ENCODE assay signal across 26 mouse cellular contexts in the genomic region with DNA sequence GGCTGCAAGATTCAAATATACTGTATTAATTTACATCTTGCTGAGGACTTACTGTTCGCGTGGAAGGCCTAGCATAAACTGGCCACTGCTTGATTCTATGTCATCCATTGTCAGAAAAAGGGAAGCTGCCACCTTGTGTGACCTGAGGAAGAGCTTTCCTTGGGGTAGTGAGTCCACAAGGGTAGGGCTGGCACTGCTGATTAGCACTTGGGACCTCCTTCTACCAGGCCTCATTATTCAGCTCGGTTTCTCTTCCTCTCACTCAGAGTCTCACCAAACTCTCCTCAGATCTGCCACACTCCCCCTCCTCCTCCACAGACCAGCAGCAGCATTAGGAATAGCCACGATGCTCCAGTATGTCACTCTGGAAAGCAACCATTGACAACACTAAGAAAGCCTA. TPM values are rescaled to one million over a fixed set of nuclear protein-coding genes. Genes with fewer than 3 reads are reported as not detected.
A peak's percentile ranks its signal among the peaks of the same experiment; 100 is the strongest.
DNase-seq lines count a peak whose midpoint lies in the region; ATAC-seq lines count a peak whose summit lies in the region.
"Had no signal": no experiment of that assay in that cellular context is flagged by ENCODE, and none has a peak within 500 bp of the region (broad histone marks: within the 10 kb centered on the region; RNA-seq: fewer than 3 reads in every experiment).

No protein-coding gene starts in this region.

- no peaks in the 10 kb centered on the region for H3K79me2 ChIP-seq in macrophage (ENCODE audit: inconsistent target)

- DNase-seq in heart, adult 11 months, result peak; percentile 81
- peak; percentile 40 for DNase-seq in MEL-GATA-1-ER (ENCODE audit: extremely low read depth, low read depth)
- DNase-seq in splenic B cell, adult 2 months (ENCODE audit: low read depth, low spot score), result peak; percentile 19
- no peak for DNase-seq in hindbrain, embryonic 14.5 days (ENCODE audit: low spot score)
- no peak for DNase-seq in heart, embryonic 10.5 days (ENCODE audit: low spot score)
- DNase-seq in adrenal gland, adult 2 months, result no peak
- DNase-seq: cerebellum, adult 9-10 months; cerebellum, postnatal 36 days; embryo, embryonic 11 days; right cerebral cortex, postnatal 4 days; thymus, adult 18-20 months; thymus, postnatal 25 days had no signal

- H3K36me3 ChIP-seq in heart, embryonic 12.5 days, result no peaks in the 10 kb centered on the region
- no peaks in the 10 kb centered on the region for H3K36me3 ChIP-seq in macrophage (ENCODE audit: inconsistent target)
- no peaks in the 10 kb centered on the region for H3K36me3 ChIP-seq in splenic B cell, adult 2 months (ENCODE audit: control insufficient read depth, insufficient read depth, low read length, poor library complexity, severe bottlenecking)
- H3K36me3 ChIP-seq in hindbrain, embryonic 14.5 days (replicated peaks; ENCODE audit: control insufficient read depth, insufficient read depth), result no peaks in the 10 kb centered on the region
- no peaks in the 10 kb centered on the region for H3K36me3 ChIP-seq in heart, embryonic 10.5 days
- H3K36me3 ChIP-seq: embryonic facial prominence, embryonic 12.5 days; forebrain, embryonic 10.5 days; forebrain, embryonic 15.5 days; G1E; hindbrain, embryonic 10.5 days; limb, embryonic 13.5 days; liver, embryonic 12.5 days; midbrain, embryonic 12.5 days had no signal

- WGBS in heart, embryonic 12.5 days, result 62% methylated on average over 4 of the region's 4 CpGs
- 19% methylated on average over 4 of the region's 4 CpGs for WGBS in macrophage (ENCODE audit: missing documents)
- WGBS in hindbrain, embryonic 14.5 days, result 68% methylated on average over 4 of the region's 4 CpGs
- 62% methylated on average over 4 of the region's 4 CpGs for WGBS in heart, embryonic 10.5 days

- no peaks in the 10 kb centered on the region for H3K27me3 ChIP-seq in heart, embryonic 12.5 days (replicated peaks)
- H3K27me3 ChIP-seq in splenic B cell, adult 2 months (ENCODE audit: control insufficient read depth, insufficient read depth, low read length, poor library complexity, severe bottlenecking), result no peaks in the 10 kb centered on the region
- no peaks in the 10 kb centered on the region for H3K27me3 ChIP-seq in hindbrain, embryonic 14.5 days (ENCODE audit: control insufficient read depth, insufficient read depth, low read length)
- H3K27me3 ChIP-seq in heart, embryonic 10.5 days (ENCODE audit: insufficient read depth, poor library complexity, severe bottlenecking), result no peaks in the 10 kb centered on the region
- H3K27me3 ChIP-seq: embryonic facial prominence, embryonic 12.5 days; forebrain, embryonic 15.5 days; limb, embryonic 13.5 days; liver, embryonic 12.5 days; midbrain, embryonic 12.5 days had no signal

- no peak overlapping the region for H3K4me2 ChIP-seq in heart, embryonic 12.5 days
- no peak overlapping the region for H3K4me2 ChIP-seq in hindbrain, embryonic 14.5 days (replicated peaks)
- H3K4me2 ChIP-seq: embryonic facial prominence, embryonic 12.5 days; forebrain, embryonic 15.5 days; limb, embryonic 13.5 days; liver, embryonic 12.5 days; midbrain, embryonic 12.5 days had no signal

- ATAC-seq in heart, embryonic 12.5 days (ENCODE audit: insufficient number of reproducible peaks, low FRiP score), result no peak
- ATAC-seq in hindbrain, embryonic 14.5 days (ENCODE audit: low FRiP score), result no peak
- ATAC-seq: activated CD4-positive, CD25-positive, alpha-beta regulatory T cell, adult 4 months; forebrain, embryonic 15.5 days; hindbrain, postnatal 0 days; liver, embryonic 12.5 days had no signal

- peaks cover 28% of the 10 kb centered on the region for H3K4me1 ChIP-seq in heart, embryonic 12.5 days (replicated peaks)
- peaks cover 4% of the 10 kb centered on the region; the same call in 1 of the 2 replicates for H3K4me1 ChIP-seq in hindbrain, embryonic 14.5 days (replicated peaks; ENCODE audit: control insufficient read depth, insufficient read depth, low read length)
- H3K4me1 ChIP-seq in heart, embryonic 10.5 days, result peaks cover 20% of the 10 kb centered on the region

- H3K9me3 ChIP-seq in heart, embryonic 12.5 days (replicated peaks), result no peaks in the 10 kb centered on the region
- H3K9me3 ChIP-seq in hindbrain, embryonic 14.5 days (ENCODE audit: control insufficient read depth, low read length), result no peaks in the 10 kb centered on the region
- H3K9me3 ChIP-seq in heart, embryonic 10.5 days, result no peaks in the 10 kb centered on the region
- H3K9me3 ChIP-seq: embryonic facial prominence, embryonic 12.5 days; forebrain, embryonic 10.5 days; forebrain, embryonic 15.5 days; G1E; hindbrain, embryonic 10.5 days; limb, embryonic 13.5 days; liver, embryonic 12.5 days; midbrain, embryonic 12.5 days had no signal

- no peak overlapping the region for H3K27ac ChIP-seq in heart, embryonic 12.5 days (ENCODE audit: poor library complexity, severe bottlenecking)
- peak overlapping the region; percentile 29 for H3K27ac ChIP-seq in macrophage
- no peak overlapping the region for H3K27ac ChIP-seq in hindbrain, embryonic 14.5 days
- no peak overlapping the region for H3K27ac ChIP-seq in heart, embryonic 10.5 days
- H3K27ac ChIP-seq: embryonic facial prominence, embryonic 12.5 days; forebrain, embryonic 10.5 days; forebrain, embryonic 15.5 days; heart, adult 2 months; hindbrain, embryonic 10.5 days; hindbrain, postnatal 0 days; limb, embryonic 13.5 days; liver, embryonic 12.5 days; midbrain, embryonic 12.5 days had no signal

- H3K4me3 ChIP-seq in heart, embryonic 12.5 days, result no peak overlapping the region
- no peak overlapping the region for H3K4me3 ChIP-seq in macrophage (ENCODE audit: inconsistent target)
- no peak overlapping the region for H3K4me3 ChIP-seq in hindbrain, embryonic 14.5 days (replicated peaks; ENCODE audit: low read length)
- no peak overlapping the region for H3K4me3 ChIP-seq in heart, embryonic 10.5 days
- H3K4me3 ChIP-seq: embryonic facial prominence, embryonic 12.5 days; forebrain, embryonic 10.5 days; forebrain, embryonic 15.5 days; heart, adult 2 months; hindbrain, embryonic 10.5 days; limb, embryonic 13.5 days; liver, embryonic 12.5 days; midbrain, embryonic 12.5 days had no signal

- H3K9ac ChIP-seq in heart, embryonic 12.5 days, result no peak overlapping the region
- no peak overlapping the region for H3K9ac ChIP-seq in hindbrain, embryonic 14.5 days
- H3K9ac ChIP-seq: embryonic facial prominence, embryonic 12.5 days; forebrain, embryonic 15.5 days; limb, embryonic 13.5 days; liver, embryonic 12.5 days; liver, postnatal 0 days; midbrain, embryonic 12.5 days had no signal

RNA-seq across cellular contexts. Expression of a gene that starts 6.2 kb away (rescaled TPM):
- polyA plus RNA-seq in heart, embryonic 12.5 days (2016; fragmentation: Nextera tagmentation; extraction: Ambion mirVana), result 20.7 and 22.2 TPM in 2 replicates
- 100 to 1,000 TPM in 2 of 26 experiments, 10 to 100 TPM in 24; 22.7 to 133 (median 45.4) TPM for total RNA-seq in macrophage (2018; cell fraction: chromatin; rRNA removed)
- total RNA-seq in macrophage (2018; cell fraction: cytosol; rRNA removed), result 10 to 100 TPM in 25 of 26 experiments, 1 to 10 TPM in 1; 9.8 to 27.5 (median 15.3) TPM
- total RNA-seq in macrophage (2018; cell fraction: nucleus; rRNA removed), result 10 to 100 TPM; 15.6 to 56.0 (median 25.7) TPM
- polyA plus RNA-seq in macrophage (2018), result 9.7 to 10.5 TPM (median 10.4 TPM) in 3 replicates
- polyA plus RNA-seq in hindbrain, embryonic 14.5 days (2014; fragmentation: Nextera tagmentation; extraction: Ambion mirVana), result 7.1 and 7.9 TPM in 2 replicates
- polyA plus RNA-seq in heart, embryonic 10.5 days (2016; fragmentation: Nextera tagmentation; extraction: Ambion mirVana), result 15.2 and 16.1 TPM in 2 replicates
- total RNA-seq in adrenal gland, adult 2 months (2021), result 10 to 100 TPM; 25.0 to 38.2 TPM
- 16.3 and 19.7 TPM in 2 replicates for polyA plus RNA-seq in adrenal gland, adult 2 months (2012; rRNA removed)

RNA-seq across cellular contexts. Expression of a gene that starts 39.9 kb away (rescaled TPM):
- 30.0 and 32.8 TPM in 2 replicates for polyA plus RNA-seq in heart, embryonic 12.5 days (2016; fragmentation: Nextera tagmentation; extraction: Ambion mirVana)
- total RNA-seq in macrophage (2018; cell fraction: chromatin; rRNA removed), result 10 to 100 TPM in 25 of 26 experiments, 1 to 10 TPM in 1; 10.0 to 70.7 (median 32.2) TPM
- total RNA-seq in macrophage (2018; cell fraction: cytosol; rRNA removed), result 10 to 100 TPM; 16.1 to 37.6 (median 25.1) TPM
- 10 to 100 TPM; 10.6 to 63.5 (median 24.8) TPM for total RNA-seq in macrophage (2018; cell fraction: nucleus; rRNA removed)
- 18.6 to 31.7 TPM (median 25.9 TPM) in 3 replicates for polyA plus RNA-seq in macrophage (2018)
- polyA plus RNA-seq in hindbrain, embryonic 14.5 days (2014; fragmentation: Nextera tagmentation; extraction: Ambion mirVana), result 44.8 and 46.8 TPM in 2 replicates
- polyA plus RNA-seq in heart, embryonic 10.5 days (2016; fragmentation: Nextera tagmentation; extraction: Ambion mirVana), result 26.1 and 30.6 TPM in 2 replicates
- 10 to 100 TPM; 38.3 to 39.4 TPM for total RNA-seq in adrenal gland, adult 2 months (2021)
- 2.6 and 3.0 TPM in 2 replicates for polyA plus RNA-seq in adrenal gland, adult 2 months (2012; rRNA removed)

Comparison
In these comparisons a context has a peak if more than half of its experiments do, and no peak if none do; other contexts are left out.
1. DNase-seq: peak in heart, adult 11 months (single experiment), MEL-GATA-1-ER (single experiment) and splenic B cell, adult 2 months (single experiment); none in hindbrain, embryonic 14.5 days (single experiment), heart, embryonic 10.5 days (single experiment) and adrenal gland, adult 2 months (single experiment).